Mouse (Mus musculus) embryonic facial prominence, embryonic 15.5 days (tissue): ENCODE data around the gene Dedd. TPM values are rescaled to one million over a fixed set of nuclear protein-coding genes. Genes with fewer than 3 reads are reported as not detected.

ENCODE experiments used
- ATAC-seq: fragments of 200-750 bp; cut with Nextera tagmentation; 2 replicates; pipeline ENCODE4 v1.8.0; 2017; ENCODE audit warnings: low read depth, moderate TSS enrichment; ENCODE audit not compliant: insufficient number of reproducible peaks, low FRiP score, low TSS enrichment
- H3K27ac ChIP-seq: fragments of 300-500 bp; sonication (generic); replicated peaks from 2 replicates; pipeline ENCODE4 v1.5.1; 2015; ENCODE audit warnings: mild to moderate bottlenecking, inconsistent platforms
- H3K27me3 ChIP-seq: fragments of 300-500 bp; sonication (generic); 2 replicates; pipeline ENCODE4 v1.6.1; 2015; ENCODE audit warnings: inconsistent platforms
- H3K36me3 ChIP-seq: fragments of 300-500 bp; sonication (generic); 2 replicates; pipeline ENCODE4 v1.6.1; 2015; ENCODE audit warnings: mild to moderate bottlenecking, inconsistent platforms
- H3K4me1 ChIP-seq: fragments of 300-500 bp; sonication (generic); 2 replicates; pipeline ENCODE4 v1.6.1; 2015; ENCODE audit warnings: inconsistent platforms
- H3K4me2 ChIP-seq: fragments of 300-500 bp; sonication (generic); replicated peaks from 2 replicates; pipeline ENCODE4 v1.6.1; 2015; ENCODE audit warnings: mild to moderate bottlenecking, inconsistent platforms
- H3K4me3 ChIP-seq: fragments of 300-500 bp; sonication (generic); replicated peaks from 2 replicates; pipeline ENCODE4 v1.5.1; 2015; ENCODE audit warnings: mild to moderate bottlenecking, inconsistent platforms
- H3K9ac ChIP-seq: fragments of 300-500 bp; sonication (generic); 2 replicates; pipeline ENCODE4 v1.6.1; 2015; ENCODE audit warnings: inconsistent platforms
- H3K9me3 ChIP-seq: fragments of 300-500 bp; sonication (generic); replicated peaks from 2 replicates; pipeline ENCODE4 v1.6.1; 2016; ENCODE audit warnings: inconsistent platforms
- WGBS: fragments of 180-500 bp; shearing (Covaris S2); methylation state at CpG from one replicate; pipeline ENCODE4 v1.1.7; 2015; 5-methylcytosine and 5-hydroxymethylcytosine counted together
- polyA plus RNA-seq: library from polyadenylated mRNA; unstranded; fragments of >200 nt; fragmentation: Nextera tagmentation; extraction: Ambion mirVana; gene quantifications from 2 replicates; pipeline ENCODE4 v1.2.1, GENCODE M21; 2015

Dedd gene
- polyA plus RNA-seq, 1 experiment from 2014 or later: 55.1 TPM

DNA sequence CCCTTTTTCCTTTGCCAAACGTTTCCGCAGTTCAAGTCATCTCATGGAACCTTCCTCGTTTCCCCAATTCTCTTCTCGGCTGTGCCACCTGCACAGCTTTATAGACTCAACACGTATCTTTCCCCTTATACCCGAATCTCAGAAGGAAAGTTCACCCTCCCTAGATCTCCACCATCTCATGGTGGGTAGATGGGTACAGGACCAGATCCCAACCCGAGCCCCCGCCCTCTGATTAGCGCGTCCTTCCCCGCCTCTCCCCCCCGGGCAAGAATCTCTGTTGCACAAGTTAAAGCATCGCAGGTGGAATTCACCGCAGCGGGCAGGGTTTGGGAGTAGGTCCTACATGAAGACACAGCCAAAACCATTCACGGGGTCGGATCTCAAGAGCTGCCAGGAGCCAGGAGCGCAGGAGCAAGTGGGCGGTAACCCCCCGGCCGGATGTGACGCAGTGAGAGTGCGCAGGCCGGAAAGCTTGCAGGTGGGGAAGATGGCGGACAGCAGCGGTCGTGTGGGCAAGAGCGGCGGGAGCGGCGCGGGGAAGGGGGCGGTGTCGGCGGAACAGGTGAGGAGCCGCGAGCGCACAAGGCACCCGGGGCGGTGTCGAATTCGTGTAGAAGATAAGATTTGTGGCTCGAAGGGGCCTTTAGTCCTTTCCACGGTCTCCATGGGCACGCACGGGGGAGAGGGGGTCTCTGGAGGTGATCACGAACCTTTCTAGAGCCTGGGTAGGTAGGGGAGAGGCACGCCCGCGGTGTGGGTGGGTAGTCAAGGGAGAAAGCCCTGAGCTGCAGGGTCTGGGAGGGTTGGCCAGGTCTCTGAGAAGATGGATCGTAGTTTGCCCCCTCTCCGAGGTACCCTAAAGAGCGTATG is 16.5 kb downstream of the Dedd start, which contains the start of the genes Nit1 and Pfdn2:
Nit1 (minus strand) TSS at position 422 of the 870 bp plus-strand sequence.
Pfdn2 (plus strand) TSS at position 446 of the 870 bp plus-strand sequence.
- peak; percentile 91 for ATAC-seq
- H3K4me1 ChIP-seq: peaks cover 16% of the 10 kb centered on the region
- H3K4me3 ChIP-seq: peak within 1 kb of the TSS; percentile 86
- peaks cover 32% of the 10 kb centered on the region for H3K36me3 ChIP-seq
- no peaks in the 10 kb centered on the region for H3K27me3 ChIP-seq
- peak within 1 kb of the TSS; percentile 67 for H3K4me2 ChIP-seq
- WGBS: under 1% methylated on average over 52 of the region's 53 CpGs
- H3K27ac ChIP-seq: peak within 1 kb of the TSS; percentile 82
- H3K9ac ChIP-seq: peak within 1 kb of the TSS; percentile 74
- no peaks in the 10 kb centered on the region for H3K9me3 ChIP-seq

DNA sequence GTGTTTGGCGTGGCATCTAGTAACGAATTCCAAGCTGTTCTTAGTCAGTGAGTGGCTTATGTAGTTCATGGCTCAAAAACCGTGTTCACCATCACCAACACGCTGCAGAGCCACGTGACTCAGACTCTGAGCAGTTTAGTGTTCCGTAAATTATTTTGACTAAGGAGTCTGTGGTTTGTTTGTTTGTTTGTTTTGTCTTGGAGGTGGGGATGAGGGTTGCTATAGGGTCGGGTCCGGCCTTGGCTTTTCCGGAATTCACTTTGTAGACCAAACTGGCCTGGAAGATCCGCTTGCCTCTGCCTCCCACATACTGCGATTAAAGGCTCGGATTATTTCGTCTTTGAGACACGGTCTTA is 17.1 kb downstream of the Dedd start:
- Histone ChIP-seq H3K9ac (peak overlapping the region; percentile 74), H3K36me3 (peaks cover 26% of the 10 kb centered on the region), H3K27me3 (no peaks in the 10 kb centered on the region), H3K9me3 (no peaks in the 10 kb centered on the region), H3K4me3 (peak overlapping the region; percentile 86), H3K4me2 (peak overlapping the region; percentile 67), H3K27ac (peak overlapping the region; percentile 82; the same call in 1 of the 2 replicates), H3K4me1 (peaks cover 16% of the 10 kb centered on the region)
- WGBS: under 1% methylated on average over 14 of the region's 14 CpGs
- ATAC-seq: no peak

DNA sequence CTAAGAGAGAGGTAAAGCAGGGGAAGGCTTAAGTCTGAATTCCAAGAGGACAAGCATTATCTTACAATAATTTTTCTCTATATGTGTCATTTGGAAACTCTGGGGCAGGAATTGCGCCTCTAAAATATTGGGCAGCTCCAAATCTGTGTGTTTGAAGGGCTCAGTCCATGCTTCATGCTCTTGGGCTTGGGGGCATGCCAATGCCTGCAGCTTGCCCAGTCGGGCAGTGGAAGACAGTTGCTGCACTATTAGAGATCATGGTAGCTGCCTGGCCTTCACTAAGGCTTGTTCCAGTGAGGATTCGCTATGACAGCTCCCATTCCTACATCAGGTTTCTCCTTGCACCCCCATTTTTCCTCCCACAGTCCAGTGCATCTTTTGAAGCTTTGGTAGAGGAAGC is 19.7 kb downstream of the Dedd start:
- Histone ChIP-seq H3K9ac (no peak overlapping the region), H3K36me3 (0 out of 2 replicates have a peak, but pooled peaks cover under 1% of the 10 kb centered on the region), H3K27me3 (no peaks in the 10 kb centered on the region), H3K9me3 (no peaks in the 10 kb centered on the region), H3K27ac (no peak overlapping the region), H3K4me2 (no peak overlapping the region), H3K4me1 (peaks cover 14% of the 10 kb centered on the region), H3K4me3 (no peak overlapping the region)
- ATAC-seq: no peak
- WGBS: 92% methylated on average over 3 of the region's 3 CpGs

DNA sequence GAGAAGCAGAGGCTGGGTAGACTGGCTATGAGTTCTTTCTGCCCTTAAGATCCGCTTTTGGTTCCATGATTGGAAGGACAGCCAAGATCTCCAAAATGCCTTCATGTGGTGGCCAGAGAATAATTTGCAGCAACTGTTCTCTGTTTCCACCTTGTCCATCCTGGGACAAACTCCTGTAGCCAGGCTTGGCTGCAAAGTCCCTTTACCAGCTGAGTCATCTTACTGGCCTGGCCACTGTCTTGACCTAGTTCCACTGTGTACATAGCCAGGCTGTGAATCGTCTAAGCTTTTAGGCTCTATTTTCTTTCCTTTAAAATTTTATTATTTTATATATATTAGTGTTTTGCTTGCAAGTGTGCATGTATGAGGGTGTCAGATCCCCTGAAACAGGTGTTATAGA is 20.3 kb downstream of the Dedd start:
- ATAC-seq: no peak
- Histone ChIP-seq H3K36me3 (no peaks in the 10 kb centered on the region), H3K4me3 (no peak overlapping the region), H3K27ac (no peak overlapping the region), H3K27me3 (no peaks in the 10 kb centered on the region), H3K4me2 (no peak overlapping the region), H3K4me1 (peaks cover 9% of the 10 kb centered on the region), H3K9ac (no peak overlapping the region), H3K9me3 (no peaks in the 10 kb centered on the region)
- WGBS: 92% methylated on average over 2 of the region's 2 CpGs

DNA sequence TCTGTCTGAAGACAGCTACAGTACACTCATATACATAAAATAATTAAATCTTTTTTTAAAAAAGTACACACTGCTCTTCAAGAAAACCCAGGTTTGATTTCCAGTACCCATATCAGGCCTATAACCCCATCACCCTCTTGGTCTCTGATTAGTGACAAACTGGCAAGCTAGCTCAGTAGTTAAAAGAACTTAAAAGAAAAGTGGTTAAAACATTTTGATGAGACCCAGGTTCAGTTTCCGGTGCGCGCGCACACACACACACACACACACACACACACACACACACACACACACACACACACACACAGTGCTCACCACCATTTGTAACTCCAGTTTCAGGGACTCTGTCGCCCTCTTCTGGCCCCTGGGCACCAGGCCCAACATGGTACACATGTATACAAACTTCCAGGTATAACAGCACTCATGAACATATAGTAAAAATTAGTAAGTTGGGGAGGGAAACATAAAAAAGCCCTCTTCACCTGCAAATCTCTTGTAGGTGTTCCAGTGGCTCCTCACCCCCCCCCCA is 26.9 kb downstream of the Dedd start:
- Histone ChIP-seq H3K27ac (no peak overlapping the region), H3K9ac (no peak overlapping the region), H3K9me3 (no peaks in the 10 kb centered on the region), H3K36me3 (peaks cover 16% of the 10 kb centered on the region; the same call in 1 of the 2 replicates), H3K27me3 (no peaks in the 10 kb centered on the region), H3K4me3 (no peak overlapping the region), H3K4me2 (no peak overlapping the region), H3K4me1 (peaks cover 11% of the 10 kb centered on the region)
- WGBS: 66% methylated on average over 5 of the region's 5 CpGs
- no peak for ATAC-seq

DNA sequence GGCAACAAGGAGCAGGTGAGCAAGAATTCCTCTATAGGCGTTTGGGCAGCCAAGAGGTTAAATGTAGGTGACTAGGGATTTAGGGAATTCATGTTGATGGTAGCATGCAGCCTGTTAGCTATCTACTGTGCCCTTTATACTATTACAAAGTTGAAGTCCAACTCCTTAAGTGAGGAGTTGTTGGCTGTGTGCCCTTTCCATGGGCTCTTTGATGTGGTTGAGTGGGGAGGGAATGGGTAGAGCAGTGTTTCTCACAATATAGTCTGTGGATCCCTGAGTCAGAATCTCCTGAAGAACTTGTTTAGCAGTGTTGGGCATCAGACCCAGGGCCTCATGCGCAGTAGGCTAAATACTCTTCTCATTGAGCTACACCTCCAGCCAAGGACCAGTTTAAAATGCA is 27.9 kb downstream of the Dedd start:
- H3K9me3 ChIP-seq: no peaks in the 10 kb centered on the region
- peaks cover 15% of the 10 kb centered on the region for H3K4me1 ChIP-seq
- H3K27ac ChIP-seq: no peak overlapping the region
- no peaks in the 10 kb centered on the region for H3K27me3 ChIP-seq
- no peak overlapping the region for H3K4me2 ChIP-seq
- no peak overlapping the region for H3K4me3 ChIP-seq
- ATAC-seq: no peak
- 93% methylated on average over 2 of the region's 2 CpGs for WGBS
- H3K36me3 ChIP-seq: peaks cover 16% of the 10 kb centered on the region; the same call in 1 of the 2 replicates
- no peak overlapping the region for H3K9ac ChIP-seq

DNA sequence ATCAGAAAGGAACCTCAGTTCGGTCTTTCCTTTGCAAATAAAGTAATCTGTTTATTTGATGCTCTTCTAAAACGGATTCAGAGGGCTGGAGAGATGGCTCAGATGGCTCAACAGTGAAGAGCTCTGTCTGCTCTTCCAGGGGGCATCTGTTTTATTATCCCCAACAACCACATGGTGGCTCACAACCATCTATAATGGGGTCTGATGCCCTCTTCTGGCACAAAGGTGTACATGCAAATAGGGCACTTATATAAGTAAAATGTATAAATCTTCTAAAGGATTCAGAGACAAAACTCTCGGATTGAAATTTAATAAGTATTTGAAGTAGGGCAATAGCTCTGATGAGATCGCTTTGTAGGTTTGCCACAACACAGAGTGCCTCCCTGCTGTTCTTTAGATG is 29.5 kb downstream of the Dedd start:
- WGBS: 69% methylated on average over 4 of the region's 4 CpGs
- Histone ChIP-seq H3K4me1 (peaks cover 16% of the 10 kb centered on the region), H3K27me3 (no peaks in the 10 kb centered on the region), H3K4me2 (no peak overlapping the region), H3K27ac (no peak overlapping the region), H3K4me3 (no peak overlapping the region), H3K36me3 (peaks cover 16% of the 10 kb centered on the region; the same call in 1 of the 2 replicates), H3K9ac (no peak overlapping the region), H3K9me3 (no peaks in the 10 kb centered on the region)
- ATAC-seq: no peak

DNA sequence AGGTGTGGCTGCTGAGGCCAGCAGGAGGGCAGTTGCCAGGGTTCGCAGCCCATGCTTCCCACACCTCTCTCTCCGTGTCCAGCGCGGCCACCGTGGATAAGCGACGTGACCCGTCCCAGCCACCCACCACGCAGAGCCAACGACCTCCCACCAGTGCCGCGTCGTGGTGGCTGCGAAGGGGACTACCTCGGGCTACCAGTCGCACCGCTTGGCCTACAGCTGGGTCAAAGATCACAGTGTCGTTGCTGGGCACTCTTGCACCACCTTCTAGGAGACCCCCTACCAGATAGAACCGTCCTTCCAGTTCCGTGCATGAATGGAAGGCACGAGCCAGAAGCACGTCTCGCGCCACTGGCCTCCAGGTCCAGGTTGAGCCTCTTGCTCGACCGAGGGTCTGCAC is 31.3 kb downstream of the Dedd start:
- 8% methylated on average over 26 of the region's 26 CpGs for WGBS
- ATAC-seq: no peak; the same call in 1 of the 2 replicates
- Histone ChIP-seq H3K4me3 (peak overlapping the region; percentile 52), H3K9me3 (no peaks in the 10 kb centered on the region), H3K9ac (peak overlapping the region; percentile 44; the same call in 1 of the 2 replicates), H3K4me2 (peak overlapping the region; percentile 77), H3K27me3 (no peaks in the 10 kb centered on the region), H3K36me3 (peaks cover 16% of the 10 kb centered on the region; the same call in 1 of the 2 replicates), H3K4me1 (peaks cover 16% of the 10 kb centered on the region), H3K27ac (0 out of 2 replicates have a peak overlapping the region, but pooled peaks have one; percentile 22)

DNA sequence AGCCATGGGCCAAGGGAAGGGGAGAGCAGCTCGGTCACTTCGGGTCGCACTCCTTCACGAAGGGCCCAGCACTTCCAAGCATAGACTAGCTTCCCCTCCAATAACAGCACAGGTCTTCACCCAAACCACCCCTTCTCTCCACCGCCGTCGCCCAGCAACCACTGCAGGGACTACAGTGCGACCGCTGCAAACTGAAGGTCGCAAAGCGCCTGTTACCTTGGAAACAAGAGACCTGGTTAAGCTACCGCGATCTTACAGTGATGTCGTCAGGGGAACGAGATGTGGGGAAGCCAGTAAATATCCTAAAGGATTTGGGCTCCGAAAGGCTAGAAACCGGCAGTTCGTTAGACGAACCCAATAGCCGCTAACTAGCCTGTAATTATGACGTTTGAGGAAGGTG is 31.7 kb downstream of the Dedd start, which contains the start of gene Klhdc9:
Klhdc9 (minus strand) TSS at position 143 of the 400 bp plus-strand sequence.
- Histone ChIP-seq H3K27ac (peak within 1 kb of the TSS; percentile 83), H3K4me2 (peak within 1 kb of the TSS; percentile 77), H3K9me3 (no peaks in the 10 kb centered on the region), H3K4me1 (peaks cover 16% of the 10 kb centered on the region), H3K4me3 (peak within 1 kb of the TSS; percentile 52), H3K9ac (peak within 1 kb of the TSS; percentile 44), H3K36me3 (peaks cover 16% of the 10 kb centered on the region; the same call in 1 of the 2 replicates), H3K27me3 (no peaks in the 10 kb centered on the region)
- 2% methylated on average over 21 of the region's 21 CpGs for WGBS
- ATAC-seq: peak; percentile 91

DNA sequence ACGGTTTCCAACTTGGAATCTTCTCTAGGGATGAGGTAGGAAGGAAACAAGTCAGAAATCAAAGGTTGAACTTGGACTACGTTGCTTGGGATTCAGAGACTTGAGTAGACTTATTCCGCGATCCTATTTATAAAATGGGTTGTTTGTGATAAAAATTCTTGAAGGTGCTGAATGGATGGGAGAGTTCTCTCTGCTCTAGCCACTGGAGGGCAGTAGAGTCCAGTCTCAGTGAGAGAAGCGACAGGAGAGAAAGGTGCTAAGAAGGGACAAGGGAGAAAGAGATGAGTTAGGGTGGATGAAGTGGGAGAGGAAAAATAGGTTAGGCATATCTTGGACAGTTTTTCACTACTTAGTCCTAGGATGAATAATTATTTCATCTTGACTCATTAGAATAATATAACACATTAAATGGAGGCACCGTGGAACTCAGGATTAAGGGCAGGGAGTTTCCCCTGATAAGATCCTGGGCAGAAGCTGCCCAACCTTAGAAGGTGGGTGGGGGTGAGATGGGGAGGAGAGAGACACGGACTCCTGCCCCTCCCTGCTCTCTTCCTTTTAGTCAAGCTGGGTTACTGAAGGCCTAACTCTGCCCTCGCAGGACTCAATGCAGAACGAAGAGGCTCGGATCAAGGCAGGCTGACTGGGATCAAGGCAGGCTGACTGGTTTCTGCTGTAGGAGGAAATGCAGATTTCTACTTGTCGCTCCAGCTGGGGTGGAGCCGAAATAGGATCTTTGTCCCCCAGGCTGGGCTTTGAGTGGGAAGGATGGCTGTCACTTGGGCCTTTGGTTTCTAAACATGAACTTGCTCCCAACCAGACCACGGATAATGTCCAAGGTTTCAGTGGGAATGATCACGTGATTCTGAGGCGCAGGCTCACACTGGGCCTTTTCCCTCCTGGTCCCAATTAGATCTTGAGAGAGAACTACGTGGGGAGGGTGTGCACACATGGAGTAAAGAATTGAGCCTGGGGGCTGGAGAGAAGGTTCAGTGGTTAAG is 32.5 kb downstream of the Dedd start:
- ATAC-seq: no peak
- peak overlapping the region; percentile 52 for H3K4me3 ChIP-seq
- H3K4me2 ChIP-seq: peak overlapping the region; percentile 77
- H3K36me3 ChIP-seq: peaks cover 16% of the 10 kb centered on the region; the same call in 1 of the 2 replicates
- H3K4me1 ChIP-seq: peaks cover 16% of the 10 kb centered on the region
- 22% methylated on average over 16 of the region's 16 CpGs for WGBS
- no peaks in the 10 kb centered on the region for H3K27me3 ChIP-seq
- H3K9ac ChIP-seq: peak overlapping the region; percentile 44; the same call in 1 of the 2 replicates
- H3K9me3 ChIP-seq: no peaks in the 10 kb centered on the region
- H3K27ac ChIP-seq: peak overlapping the region; percentile 83
